In genomic region chr3:22076561-22076935, GRCm38 (mm10) we compare ENCODE assay signal across 8 mouse cellular contexts. TPM values are rescaled to one million over a fixed set of nuclear protein-coding genes. Genes with fewer than 3 reads are reported as not detected.
DNase-seq lines count a peak whose midpoint lies in the region; ATAC-seq lines count a peak whose summit lies in the region.

Gene Tbl1xr1 (plus strand): TSS chr3:22076652.

- peak; percentile 40 for ATAC-seq in common myeloid progenitor, adult 5-6 weeks (replicated peaks; ENCODE audit: low read depth, poor library complexity, severe bottlenecking)
- ATAC-seq in megakaryocyte progenitor cell, adult 5-6 weeks (replicated peaks; ENCODE audit: poor library complexity) = peak; percentile 35

- peak; percentile 81 for DNase-seq in adipocyte (ENCODE audit: low spot score)
- peak; percentile 96 for DNase-seq in gastrocnemius, postnatal 10 days
- DNase-seq in induced T-regulatory cell, adult 2 months (ENCODE audit: low read depth) = peak; percentile 93
- DNase-seq in left cerebral cortex, adult 8-10 months (ENCODE audit: low spot score in 2 of 2) = peak; percentile 81 to 94
- peak; percentile 92 for DNase-seq in right cerebral cortex, postnatal 25 days
- DNase-seq in urinary bladder, postnatal 4 days (ENCODE audit: low spot score in 2 of 2) = peak; percentile 92 to 93

RNA-seq across cellular contexts. Expression of gene Tbl1xr1, which starts in this region (rescaled TPM):
- total RNA-seq in common myeloid progenitor, adult 5-6 weeks (2017) = 106 and 133 TPM in 2 replicates
- total RNA-seq in gastrocnemius, postnatal 10 days (2021) = 10 to 100 TPM; 59.3 to 66.0 TPM
- total RNA-seq in left cerebral cortex, adult 8-10 months (2022) = 100 to 1,000 TPM; 123 to 141 (median 137) TPM
- total RNA-seq in megakaryocyte progenitor cell, adult 5-6 weeks (2015) = 84.0 and 107 TPM in 2 replicates
- 73.8 and 96.3 TPM in 2 replicates for total RNA-seq in megakaryocyte progenitor cell, adult 5-6 weeks (2017)

Comparison
In these comparisons a context has a peak if more than half of its experiments do, and no peak if none do; other contexts are left out.
1. Peak in every context shown above with its lines: DNase-seq and ATAC-seq.